Mouse (Mus musculus) MN1 (cell line): ENCODE data around the gene Hif3a.
"Not testable (repeated sequence)": the region's sequence is repeated elsewhere in the genome, so short reads cannot be mapped to it uniquely, and the experiment has no call there.

ENCODE experiments used
- DNase-seq: peaks from one replicate; pipeline ENCODE4 v3.0.0-alpha.2; 2016; ENCODE audit warnings: low spot score

Gene Hif3a

DNA sequence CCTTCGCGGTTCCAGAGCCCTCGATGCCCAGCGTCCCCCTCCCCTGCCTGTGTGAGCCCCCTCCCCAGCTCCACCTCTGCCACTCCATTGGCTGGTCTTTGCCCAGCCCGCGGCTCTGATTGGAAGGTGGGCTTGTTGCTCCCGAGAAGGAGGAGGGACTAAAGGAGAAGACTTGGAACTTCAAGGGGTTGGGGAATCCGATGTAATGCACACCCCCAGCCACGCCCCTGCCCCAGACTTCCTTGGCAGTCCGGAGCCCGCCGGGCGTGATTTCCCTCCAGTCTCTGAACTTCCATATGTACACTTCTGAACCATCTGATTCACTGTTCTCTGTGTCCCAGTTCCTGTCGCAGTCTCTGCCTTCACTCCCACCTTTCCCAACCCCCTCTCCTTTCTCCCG lies at the start of gene Hif3a:
Hif3a (minus strand) TSS at position 39 of the 400 bp plus-strand sequence.
- DNase-seq: peak; percentile 44

DNA sequence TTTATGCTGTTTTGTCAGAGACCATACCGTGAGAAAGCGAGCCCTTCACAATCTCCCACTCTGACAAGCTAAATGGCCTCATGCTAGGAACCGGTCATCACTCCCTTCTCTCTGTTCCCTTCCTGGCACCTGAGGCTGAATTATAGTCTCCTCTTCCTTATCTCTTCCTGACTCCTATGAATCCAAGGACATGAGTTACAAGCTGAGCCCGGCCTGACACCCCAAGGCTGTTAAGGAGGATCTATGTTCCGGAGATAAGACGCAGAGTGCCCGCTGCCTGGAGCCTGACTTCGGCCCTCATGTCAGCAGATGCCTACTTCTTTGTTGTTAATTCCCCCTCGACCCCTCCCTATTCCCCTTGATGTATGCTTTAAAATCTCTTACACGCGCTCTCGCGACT lies 39.4 kb upstream of the Hif3a start:
- not testable (repeated sequence) for DNase-seq

- DNase-seq: no peak
Observed at GRCm38 (mm10) chr7:17091280-17091679, 29.1 kb upstream of the Hif3a start.

DNA sequence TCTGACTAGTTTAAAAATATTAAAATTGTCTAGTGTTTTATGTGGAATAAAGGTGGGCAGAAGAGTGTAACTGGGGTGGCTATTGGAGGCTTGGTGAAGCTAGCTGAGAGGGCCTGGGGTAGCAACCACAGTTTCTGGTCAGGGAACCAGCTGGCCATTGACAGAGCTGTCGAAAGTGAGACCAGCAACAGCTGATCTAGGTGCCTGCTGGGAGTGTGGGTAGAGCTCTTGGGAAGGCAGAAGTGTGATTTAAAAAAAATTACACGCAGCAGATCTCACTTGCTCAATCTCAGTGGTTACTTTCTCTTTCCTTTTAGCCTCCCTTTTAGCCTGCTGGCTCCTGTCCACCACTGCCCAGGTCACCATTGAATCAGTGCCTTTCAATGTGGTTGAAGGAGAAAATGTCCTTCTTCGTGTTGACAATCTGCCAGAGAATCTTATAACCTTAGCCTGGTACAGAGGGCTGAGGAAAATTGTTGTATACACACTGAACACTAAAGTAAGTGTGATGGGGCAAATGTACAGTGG lies 27.9 kb upstream of the Hif3a start:
- DNase-seq: no peak

- no peak for DNase-seq
Observed at GRCm38 (mm10) chr7:17087731-17088130, 25.5 kb upstream of the Hif3a start.

DNA sequence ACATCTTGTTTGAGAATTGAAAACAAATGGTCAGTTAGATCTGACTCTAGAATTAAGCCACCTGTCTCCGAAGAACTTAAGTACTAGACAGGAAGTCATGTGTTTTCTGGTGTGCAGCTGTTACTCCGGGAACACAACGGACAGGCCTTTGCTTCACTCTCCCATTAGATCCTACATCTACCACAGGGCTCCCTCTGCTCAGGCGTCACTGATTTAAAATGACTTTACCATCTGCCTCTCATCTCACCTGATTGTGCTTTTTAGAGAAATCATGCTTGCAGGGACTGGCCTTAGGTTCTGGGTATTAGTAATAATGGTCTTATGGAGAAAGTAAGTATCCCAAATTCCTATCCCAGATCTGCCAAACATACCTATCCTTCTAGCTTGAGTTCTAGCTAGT lies 20.5 kb upstream of the Hif3a start:
- no peak for DNase-seq

- DNase-seq: no peak
Observed at GRCm38 (mm10) chr7:17078076-17078654, 15.9 kb upstream of the Hif3a start.

DNA sequence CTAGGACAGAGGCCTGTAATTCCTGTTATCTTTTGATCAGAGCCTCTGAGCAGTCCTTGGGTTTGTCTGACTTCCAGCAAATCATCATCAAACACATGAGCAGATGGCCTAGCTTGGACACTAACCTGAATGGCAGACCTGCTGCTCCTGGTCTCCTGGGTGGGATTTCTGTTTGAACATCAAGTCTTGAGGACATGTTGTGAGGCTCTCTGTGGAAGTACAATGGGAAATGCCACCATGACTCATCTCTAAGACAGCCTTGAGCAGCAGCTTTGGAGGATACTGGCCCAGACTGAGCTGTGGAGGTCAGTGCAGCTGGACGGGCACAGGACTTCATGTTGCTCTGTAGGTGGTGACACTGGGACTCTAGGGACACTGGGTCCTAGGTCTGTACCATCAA lies 14.3 kb upstream of the Hif3a start:
- no peak for DNase-seq

GRCm38 (mm10) chr7:17073904-17074615 lies 11.8 kb upstream of the Hif3a start, which contains the start of gene Psg16:
Gene Psg16, plus strand, starts transcription at chr7:17074040.
- peak; percentile 65 for DNase-seq

GRCm38 (mm10) chr7:17073513-17073903 lies 11.3 kb upstream of the Hif3a start:
- no peak for DNase-seq

DNA sequence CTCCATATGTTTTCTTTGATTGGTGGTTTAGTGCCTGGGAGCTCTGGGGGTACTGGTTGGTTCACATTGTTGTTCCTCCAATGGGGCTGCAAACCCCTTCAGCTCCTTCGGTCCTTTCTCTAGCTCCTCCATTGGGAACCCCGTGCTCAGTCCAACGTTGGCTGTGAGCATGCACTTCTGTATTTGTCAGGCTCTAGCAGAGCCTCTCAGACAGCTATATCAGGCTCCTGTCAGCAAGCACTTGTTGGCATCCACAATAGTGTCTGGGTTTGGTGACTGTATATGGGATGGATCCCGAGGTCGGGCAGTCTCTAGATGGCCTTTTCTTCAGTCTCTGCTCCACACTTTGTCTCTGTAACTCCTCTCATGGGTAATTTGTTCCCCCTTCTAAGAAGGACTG lies 5.4 kb upstream of the Hif3a start:
- DNase-seq: not testable (repeated sequence)

DNA sequence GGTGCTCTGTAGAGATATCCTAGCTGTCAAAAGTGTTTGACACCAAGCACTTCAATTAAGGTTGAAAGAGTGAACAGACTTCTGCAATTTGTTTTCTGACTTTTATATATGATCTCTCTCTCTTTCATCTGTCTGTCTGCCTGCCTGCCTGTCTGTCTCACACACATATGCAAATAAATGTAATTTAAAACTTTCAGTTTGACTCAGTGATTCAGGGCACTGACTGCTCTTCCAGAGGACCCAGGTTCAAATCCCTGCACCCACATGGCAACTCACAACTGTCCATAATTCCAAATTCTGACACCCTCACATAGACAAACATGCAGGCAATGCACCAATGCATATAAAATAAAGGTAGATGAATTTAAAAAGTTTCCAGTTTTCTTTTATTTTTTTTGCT lies 4.8 kb upstream of the Hif3a start:
- DNase-seq: no peak

DNA sequence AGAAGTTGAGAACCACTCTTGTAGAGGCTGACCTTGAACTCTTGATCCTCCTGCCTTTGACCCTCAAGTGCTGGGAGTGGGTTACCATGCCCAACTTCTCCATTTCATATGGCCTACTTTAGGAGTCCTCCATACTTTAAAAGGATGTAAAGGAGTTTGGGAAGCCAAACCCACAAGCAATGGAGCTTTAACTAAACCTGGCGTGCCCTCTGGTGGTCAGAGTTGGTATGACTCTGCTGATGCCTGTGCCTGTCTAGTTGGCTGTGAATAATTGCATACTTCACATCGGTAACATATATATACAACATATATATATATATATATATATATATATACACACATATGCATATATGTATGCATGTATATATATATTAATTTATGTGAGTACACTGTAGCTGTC lies 4.2 kb upstream of the Hif3a start:
- peak; percentile 77 for DNase-seq

- DNase-seq: no peak
Observed at GRCm38 (mm10) chr7:17065620-17066019, 3.4 kb upstream of the Hif3a start.

DNA sequence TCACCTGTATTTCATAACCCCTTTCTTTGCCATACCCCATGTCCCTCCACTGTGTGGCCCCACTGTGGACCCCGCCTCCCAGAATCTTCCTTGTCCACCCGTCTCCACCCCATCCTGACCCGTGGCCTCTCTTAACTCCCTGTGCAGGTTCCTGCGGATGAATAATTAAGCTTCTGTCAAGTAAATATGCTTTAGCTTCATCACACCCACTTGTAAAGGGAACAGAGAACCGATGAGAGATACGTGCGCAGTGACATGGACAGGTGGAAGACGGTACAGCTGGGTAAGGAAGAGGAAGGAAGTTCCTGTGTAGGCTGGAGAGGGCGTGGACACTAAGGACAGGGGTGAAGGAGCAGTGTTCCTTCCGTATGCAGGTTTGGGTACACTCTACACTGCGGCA lies 618 bp upstream of the Hif3a start:
- no peak for DNase-seq

DNA sequence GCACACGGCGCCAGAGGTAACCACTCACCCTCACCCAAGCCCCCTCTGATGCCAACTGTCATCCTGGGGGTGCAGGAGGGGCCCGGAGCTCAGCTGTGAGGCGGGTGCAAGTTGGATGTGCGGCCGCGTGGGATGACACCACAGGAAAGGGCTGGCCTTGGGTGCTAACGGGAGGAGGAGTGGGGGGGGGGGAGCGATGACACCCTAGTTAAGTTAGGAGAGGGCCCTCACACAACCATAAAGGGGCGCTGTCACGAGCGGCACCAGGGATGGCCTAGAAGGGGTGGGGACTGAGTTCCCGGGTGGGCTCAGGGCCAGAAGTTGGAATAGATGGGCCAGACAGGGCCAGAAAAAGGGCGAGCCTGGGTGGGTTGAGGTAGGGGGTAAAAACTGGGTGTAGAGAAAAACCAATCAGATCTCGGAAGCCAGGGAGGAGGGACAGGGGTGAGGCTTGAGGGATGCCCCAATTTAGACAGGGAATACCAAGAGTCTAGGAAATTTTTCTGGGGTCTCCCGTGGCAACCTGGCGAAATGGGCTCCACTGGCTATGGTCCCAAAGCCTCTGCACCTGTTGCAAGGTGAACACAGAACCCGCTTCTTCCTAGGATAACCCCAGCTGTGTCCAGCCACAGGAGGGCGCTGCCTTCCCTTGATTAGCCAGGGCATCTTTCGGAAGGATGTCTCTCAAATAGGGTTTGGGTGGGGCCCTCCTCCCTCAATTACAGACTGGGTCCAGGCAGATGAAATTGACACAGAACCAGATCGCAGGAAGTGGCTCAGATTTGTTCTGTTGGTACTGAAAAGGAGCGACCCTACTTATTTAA lies 1.2 kb downstream of the Hif3a start:
- DNase-seq: no peak

GRCm38 (mm10) chr7:17060031-17060781 lies 2.0 kb downstream of the Hif3a start:
- DNase-seq: peak; percentile 89

DNA sequence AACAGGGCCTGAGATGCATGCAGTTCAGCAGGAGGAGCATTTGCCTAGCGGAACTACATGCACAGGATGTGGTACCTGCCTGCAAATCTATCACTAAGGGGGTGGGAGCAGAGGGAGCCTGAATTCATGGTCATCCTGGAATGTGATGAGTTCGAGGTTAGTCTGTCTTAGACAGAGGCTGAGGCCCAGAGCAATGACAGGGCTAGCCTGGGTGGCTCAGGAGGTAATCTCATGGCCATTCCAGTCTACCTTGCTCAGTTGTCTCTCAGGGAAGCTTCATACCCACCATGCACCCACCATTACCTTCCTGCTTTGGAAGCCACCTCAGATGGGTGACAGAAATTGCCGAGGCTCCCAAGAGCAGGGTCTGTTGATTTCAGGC lies 2.8 kb downstream of the Hif3a start:
- DNase-seq: no peak

DNA sequence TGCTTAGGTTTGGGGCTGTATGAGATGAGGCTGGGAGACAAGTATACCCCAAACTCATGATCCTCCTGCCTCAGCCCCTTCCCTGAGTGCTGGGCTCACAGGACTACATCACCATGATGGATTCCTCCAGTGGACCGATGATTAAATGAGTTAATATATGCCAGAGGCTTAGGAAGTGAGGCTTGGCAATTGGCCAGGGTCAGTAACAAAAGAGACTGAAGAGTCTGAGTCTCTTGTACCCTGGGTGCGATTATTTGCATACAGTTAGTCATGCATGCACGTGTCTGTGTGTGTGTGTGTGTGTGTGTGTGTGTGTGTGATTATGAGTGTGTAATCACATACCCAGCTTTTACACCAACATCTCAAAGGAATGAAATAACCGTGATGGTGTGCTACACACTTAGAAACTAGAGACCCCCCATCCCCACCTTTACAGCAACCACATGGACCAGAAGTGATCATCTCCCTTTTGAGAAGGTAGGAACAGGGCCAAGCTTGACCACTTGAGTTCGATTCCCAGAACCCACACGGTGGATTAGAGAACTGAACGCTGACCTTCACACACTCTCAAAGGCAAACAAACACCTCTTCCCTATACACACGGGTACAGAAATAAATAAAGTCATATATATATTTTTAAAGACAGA lies 3.3 kb downstream of the Hif3a start:
- DNase-seq: no peak

DNA sequence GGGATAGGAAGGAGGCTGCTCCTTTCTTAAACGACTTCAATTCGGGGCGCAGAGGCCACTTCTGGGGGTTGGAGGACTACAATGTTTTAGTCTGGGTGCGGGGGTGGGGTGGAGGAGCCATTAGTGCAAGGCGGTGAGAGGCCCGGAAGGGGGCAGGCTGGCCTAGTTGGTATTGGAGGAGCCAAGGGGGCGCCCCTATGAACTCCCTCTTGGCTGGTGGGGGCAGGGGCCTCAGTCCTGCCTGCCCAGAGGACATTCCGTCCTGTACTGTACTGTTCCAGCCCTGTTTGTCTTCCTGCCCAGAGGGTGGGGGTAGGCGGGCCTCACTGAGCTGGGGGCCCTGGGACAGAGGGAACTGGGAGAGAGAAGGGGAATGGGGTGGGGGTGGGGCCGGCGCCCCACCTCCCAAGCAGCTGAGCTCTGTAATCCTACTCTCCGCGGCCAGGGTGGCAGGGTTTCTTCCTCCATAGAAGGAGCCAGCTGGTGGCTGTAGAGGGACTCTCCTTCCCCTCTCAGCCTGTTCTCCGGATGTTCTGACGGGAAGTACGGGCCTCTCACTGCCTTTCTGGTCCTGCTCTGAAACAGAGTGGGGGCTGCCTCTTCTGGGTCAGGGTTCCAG lies 4.0 kb downstream of the Hif3a start:
- no peak for DNase-seq
